Mouse (Mus musculus) hindbrain, embryonic 12.5 days (tissue): ENCODE results near the gene Narf. TPM values are rescaled to one million over a fixed set of nuclear protein-coding genes. Genes with fewer than 3 reads are reported as not detected.

Experiments used
- ATAC-seq: fragments of 200-750 bp; cut with Nextera tagmentation; 2 replicates; pipeline ENCODE4 v1.8.0; 2017; ENCODE audit warnings: moderate TSS enrichment; ENCODE audit not compliant: low FRiP score
- H3K27ac ChIP-seq: fragments of 300-500 bp; sonication (generic); 2 replicates; pipeline ENCODE4 v1.5.1; 2016; ENCODE audit warnings: mild to moderate bottlenecking
- H3K27me3 ChIP-seq: fragments of 300-500 bp; sonication (generic); 2 replicates; pipeline ENCODE4 v1.6.1; 2016; ENCODE audit warnings: mild to moderate bottlenecking
- H3K36me3 ChIP-seq: fragments of 300-500 bp; sonication (generic); 2 replicates; pipeline ENCODE4 v1.6.1; 2016; ENCODE audit warnings: mild to moderate bottlenecking
- H3K4me1 ChIP-seq: fragments of 300-500 bp; sonication (generic); 2 replicates; pipeline ENCODE4 v1.6.1; 2016
- H3K4me2 ChIP-seq: fragments of 300-500 bp; sonication (generic); replicated peaks from 2 replicates; pipeline ENCODE4 v1.6.1; 2016; ENCODE audit warnings: mild to moderate bottlenecking
- H3K4me3 ChIP-seq: fragments of 300-500 bp; sonication (generic); 2 replicates; pipeline ENCODE4 v1.5.1; 2016; ENCODE audit warnings: mild to moderate bottlenecking
- H3K9ac ChIP-seq: fragments of 300-500 bp; sonication (generic); 2 replicates; pipeline ENCODE4 v1.6.1; 2016; ENCODE audit warnings: mild to moderate bottlenecking, moderate library complexity
- H3K9me3 ChIP-seq: fragments of 300-500 bp; sonication (generic); replicated peaks from 2 replicates; pipeline ENCODE4 v1.6.1; 2016; ENCODE audit warnings: mild to moderate bottlenecking
- WGBS: fragments of 180-500 bp; shearing (Covaris S2); methylation state at CpG from one replicate; pipeline ENCODE4 v1.1.7; 2016; 5-methylcytosine and 5-hydroxymethylcytosine counted together
- polyA plus RNA-seq: library from polyadenylated mRNA; unstranded; fragments of >200 nt; fragmentation: Nextera tagmentation; extraction: Ambion mirVana; gene quantifications from 2 replicates; pipeline ENCODE4 v1.2.1, GENCODE M21; 2016

Narf gene
- polyA plus RNA-seq, 1 experiment from 2014 or later = 86.0 TPM

- H3K27me3 ChIP-seq = no peaks in the 10 kb centered on the region
- no peaks in the 10 kb centered on the region for H3K4me1 ChIP-seq
- peaks cover 79% of the 10 kb centered on the region for H3K36me3 ChIP-seq
- no peak overlapping the region for H3K9ac ChIP-seq
- ATAC-seq = no peak
- no peak overlapping the region for H3K4me2 ChIP-seq
- H3K4me3 ChIP-seq = no peak overlapping the region
- H3K27ac ChIP-seq = no peak overlapping the region
- 88% methylated on average over 5 of the region's 5 CpGs for WGBS
- no peaks in the 10 kb centered on the region for H3K9me3 ChIP-seq
These were observed 16.3 kb upstream of the Narf start for GRCm38 (mm10) chr11:121220771-121221170.

- no peak overlapping the region for H3K9ac ChIP-seq
- no peak overlapping the region for H3K4me3 ChIP-seq
- ATAC-seq = no peak
- no peak overlapping the region for H3K27ac ChIP-seq
- WGBS = 91% methylated on average over 6 of the region's 6 CpGs
- no peaks in the 10 kb centered on the region for H3K27me3 ChIP-seq
- no peaks in the 10 kb centered on the region for H3K4me1 ChIP-seq
- peaks cover 85% of the 10 kb centered on the region for H3K36me3 ChIP-seq
- H3K4me2 ChIP-seq = no peak overlapping the region
- H3K9me3 ChIP-seq = no peaks in the 10 kb centered on the region
These were observed 15.6 kb upstream of the Narf start for GRCm38 (mm10) chr11:121221321-121222010.

GRCm38 (mm10) chr11:121228129-121229017 lies 8.7 kb upstream of the Narf start:
- peaks cover 21% of the 10 kb centered on the region for H3K4me1 ChIP-seq
- peak; percentile 11; the same call in 1 of the 2 replicates for ATAC-seq
- 30% methylated on average over 21 of the region's 21 CpGs for WGBS
- peak overlapping the region; percentile 66 for H3K4me3 ChIP-seq
- peak overlapping the region; percentile 14 for H3K27ac ChIP-seq
- peaks cover 38% of the 10 kb centered on the region for H3K36me3 ChIP-seq
- H3K9ac ChIP-seq = peak overlapping the region; percentile 61
- peak overlapping the region; percentile 66 for H3K4me2 ChIP-seq
- no peaks in the 10 kb centered on the region for H3K27me3 ChIP-seq
- no peaks in the 10 kb centered on the region for H3K9me3 ChIP-seq

- under 1% methylated on average over 23 of the region's 23 CpGs for whole genome bisulfite sequencing
- peaks cover 32% of the 10 kb centered on the region for H3K36me3 ChIP-seq
- no peaks in the 10 kb centered on the region for H3K27me3 ChIP-seq
- peak within 1 kb of the TSS; percentile 14 for H3K27ac ChIP-seq
- ATAC-seq = peak; percentile 86
- peak within 1 kb of the TSS; percentile 61 for H3K9ac ChIP-seq
- H3K4me2 ChIP-seq = peak within 1 kb of the TSS; percentile 66
- H3K9me3 ChIP-seq = no peaks in the 10 kb centered on the region
- H3K4me1 ChIP-seq = peaks cover 21% of the 10 kb centered on the region
- H3K4me3 ChIP-seq = peak within 1 kb of the TSS; percentile 66
These were observed 8.0 kb upstream of the Narf start, which contains the start of gene Cybc1 for GRCm38 (mm10) chr11:121229018-121229439. Gene Cybc1 (minus strand): TSS chr11:121229322.

- WGBS = 84% methylated on average over 4 of the region's 4 CpGs
These were observed 5.9 kb upstream of the Narf start for GRCm38 (mm10) chr11:121231191-121231590.

GRCm38 (mm10) chr11:121231628-121232291 lies 5.3 kb upstream of the Narf start:
- Histone ChIP-seq H3K4me2 (no peak overlapping the region), H3K4me3 (no peak overlapping the region), H3K27ac (no peak overlapping the region), H3K27me3 (no peaks in the 10 kb centered on the region), H3K9me3 (no peaks in the 10 kb centered on the region), H3K36me3 (peaks cover 6% of the 10 kb centered on the region), H3K9ac (no peak overlapping the region), H3K4me1 (peaks cover 28% of the 10 kb centered on the region)
- 60% methylated on average over 4 of the region's 4 CpGs for WGBS
- no peak for ATAC-seq

More at GRCm38 (mm10) chr11:121231191-121231590, 5.9 kb upstream of the Narf start:
- Histone ChIP-seq H3K9me3 (no peaks in the 10 kb centered on the region), H3K36me3 (peaks cover 12% of the 10 kb centered on the region), H3K9ac (no peak overlapping the region), H3K4me1 (peaks cover 27% of the 10 kb centered on the region), H3K27me3 (no peaks in the 10 kb centered on the region), H3K27ac (no peak overlapping the region), H3K4me3 (no peak overlapping the region), H3K4me2 (no peak overlapping the region)
- ATAC-seq = no peak

- H3K9me3 ChIP-seq = no peaks in the 10 kb centered on the region
- H3K4me2 ChIP-seq = no peak overlapping the region
- no peak for ATAC-seq
- peaks cover 22% of the 10 kb centered on the region for H3K4me1 ChIP-seq
- WGBS = 45% methylated on average over 4 of the region's 4 CpGs
- no peak overlapping the region for H3K27ac ChIP-seq
- no peaks in the 10 kb centered on the region for H3K36me3 ChIP-seq
- H3K9ac ChIP-seq = no peak overlapping the region
- H3K4me3 ChIP-seq = no peak overlapping the region
- no peaks in the 10 kb centered on the region for H3K27me3 ChIP-seq
These were observed 4.3 kb upstream of the Narf start for GRCm38 (mm10) chr11:121232706-121233105.

- Histone ChIP-seq H3K4me3 (peak overlapping the region; percentile 68; the same call in 1 of the 2 replicates), H3K36me3 (peaks cover 7% of the 10 kb centered on the region), H3K4me2 (peak overlapping the region; percentile 52), H3K4me1 (peaks cover 25% of the 10 kb centered on the region), H3K9ac (no peak overlapping the region), H3K27ac (peak overlapping the region; percentile 99), H3K27me3 (no peaks in the 10 kb centered on the region), H3K9me3 (no peaks in the 10 kb centered on the region)
- no peak for ATAC-seq
- 34% methylated on average over 9 of the region's 9 CpGs for WGBS
These were observed 1.4 kb upstream of the Narf start for GRCm38 (mm10) chr11:121235475-121236238.

- Histone ChIP-seq H3K4me1 (peaks cover 30% of the 10 kb centered on the region), H3K9ac (peak overlapping the region; percentile 80), H3K27ac (peak overlapping the region; percentile 99), H3K27me3 (no peaks in the 10 kb centered on the region), H3K4me2 (peak overlapping the region; percentile 52), H3K36me3 (peaks cover 18% of the 10 kb centered on the region), H3K9me3 (no peaks in the 10 kb centered on the region), H3K4me3 (peak overlapping the region; percentile 68)
- WGBS = 6% methylated on average over 28 of the region's 28 CpGs
- peak; percentile 72 for ATAC-seq
These were observed 484 bp downstream of the Narf start for GRCm38 (mm10) chr11:121237345-121238128.

GRCm38 (mm10) chr11:121239669-121240068 lies 2.6 kb downstream of the Narf start:
- WGBS = 96% methylated on average over 2 of the region's 2 CpGs
- H3K9me3 ChIP-seq = no peaks in the 10 kb centered on the region
- peaks cover 30% of the 10 kb centered on the region for H3K4me1 ChIP-seq
- H3K36me3 ChIP-seq = peaks cover 37% of the 10 kb centered on the region
- no peak overlapping the region for H3K4me3 ChIP-seq
- no peaks in the 10 kb centered on the region for H3K27me3 ChIP-seq
- no peak overlapping the region for H3K4me2 ChIP-seq
- no peak for ATAC-seq
- H3K27ac ChIP-seq = no peak overlapping the region
- no peak overlapping the region for H3K9ac ChIP-seq

- peaks cover 98% of the 10 kb centered on the region for H3K36me3 ChIP-seq
- no peak for ATAC-seq
- H3K4me1 ChIP-seq = no peaks in the 10 kb centered on the region
- no peak overlapping the region for H3K4me3 ChIP-seq
- H3K4me2 ChIP-seq = no peak overlapping the region
- no peak overlapping the region for H3K9ac ChIP-seq
- H3K27me3 ChIP-seq = no peaks in the 10 kb centered on the region
- WGBS = 94% methylated on average over 8 of the region's 8 CpGs
- no peaks in the 10 kb centered on the region for H3K9me3 ChIP-seq
- H3K27ac ChIP-seq = no peak overlapping the region
These were observed 13.1 kb downstream of the Narf start for GRCm38 (mm10) chr11:121250196-121250595.
